Mouse (Mus musculus): ENCODE data around the gene Fastk.
"Not testable (repeated sequence)": the region's sequence is repeated elsewhere in the genome, so short reads cannot be mapped to it uniquely, and the experiment has no call there.

Gene Fastk

DNA sequence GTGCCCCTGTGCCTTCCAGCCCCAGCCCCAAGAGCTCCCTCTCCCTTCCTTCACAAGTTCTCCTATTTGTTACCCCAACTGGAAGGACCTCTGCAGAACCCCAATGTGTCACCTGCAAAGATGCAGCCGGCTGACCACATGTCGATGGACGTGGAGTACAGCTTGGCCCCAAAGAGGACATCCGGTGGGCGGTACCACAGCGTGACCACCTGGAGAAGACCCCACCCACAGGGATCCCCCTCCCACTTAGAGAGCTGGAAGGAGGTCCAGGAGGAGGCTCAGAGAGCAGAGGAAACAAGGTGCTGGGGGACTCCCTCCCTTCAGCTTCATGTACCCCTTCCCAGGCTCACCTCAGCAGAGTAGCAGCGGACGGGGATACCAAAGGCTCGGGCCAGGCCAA is 24.7 kb downstream of the Fastk start:
- DNase-seq = no peak

- no peak for DNase-seq
Observed at GRCm38 (mm10) chr5:24417587-24417986, 27.5 kb downstream of the Fastk start.

GRCm38 (mm10) chr5:24416222-24416736 is 28.8 kb downstream of the Fastk start:
- DNase-seq = peak; percentile 71 to 72

DNA sequence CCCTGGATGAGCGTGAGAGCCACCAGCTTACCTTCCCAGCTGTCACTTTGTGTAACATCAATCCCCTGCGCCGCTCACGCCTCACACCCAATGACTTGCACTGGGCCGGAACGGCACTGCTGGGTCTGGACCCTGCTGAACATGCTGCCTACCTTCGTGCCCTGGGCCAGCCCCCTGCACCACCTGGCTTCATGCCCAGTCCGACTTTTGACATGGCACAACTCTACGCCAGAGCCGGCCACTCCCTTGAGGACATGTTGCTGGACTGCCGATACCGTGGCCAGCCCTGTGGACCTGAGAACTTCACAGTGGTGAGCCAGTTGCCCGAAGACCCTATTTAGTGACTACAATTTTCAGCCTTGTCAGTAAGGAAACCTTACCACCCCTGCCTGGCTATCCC is 31.1 kb downstream of the Fastk start:
- DNase-seq = no peak

GRCm38 (mm10) chr5:24413042-24413693 is 31.9 kb downstream of the Fastk start, which contains the start of gene Asic3:
Gene Asic3, plus strand, starts transcription at chr5:24413392.
- DNase-seq = no peak

GRCm38 (mm10) chr5:24412063-24412462 is 33.0 kb downstream of the Fastk start:
- DNase-seq = no peak

- DNase-seq = no peak
Observed at GRCm38 (mm10) chr5:24409466-24409865, 35.6 kb downstream of the Fastk start.

GRCm38 (mm10) chr5:24408651-24409050 is 36.4 kb downstream of the Fastk start:
- DNase-seq = no peak

- no peak for DNase-seq
Observed at GRCm38 (mm10) chr5:24405389-24405876, 39.7 kb downstream of the Fastk start.

GRCm38 (mm10) chr5:24404594-24405360 is 40.3 kb downstream of the Fastk start:
- no peak for DNase-seq

DNA sequence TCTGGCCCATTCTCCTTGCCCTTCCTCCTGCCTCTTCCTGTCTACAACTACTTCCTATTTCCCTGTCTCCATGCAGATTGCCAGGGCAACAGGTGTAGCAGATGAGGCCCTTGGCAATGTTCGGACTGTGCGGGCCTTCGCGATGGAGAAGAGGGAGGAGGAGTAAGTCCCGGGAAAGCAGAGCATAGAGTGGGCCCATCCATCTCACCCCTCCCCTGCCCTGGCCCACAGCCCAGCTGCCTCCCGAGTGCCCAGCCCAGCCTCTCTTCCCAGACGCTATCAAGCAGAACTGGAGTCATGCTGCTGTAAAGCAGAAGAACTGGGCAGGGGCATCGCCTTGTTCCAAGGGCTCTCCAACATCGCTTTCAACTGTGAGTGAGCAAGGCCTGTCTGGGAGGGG is 43.1 kb downstream of the Fastk start:
- DNase-seq = no peak

DNA sequence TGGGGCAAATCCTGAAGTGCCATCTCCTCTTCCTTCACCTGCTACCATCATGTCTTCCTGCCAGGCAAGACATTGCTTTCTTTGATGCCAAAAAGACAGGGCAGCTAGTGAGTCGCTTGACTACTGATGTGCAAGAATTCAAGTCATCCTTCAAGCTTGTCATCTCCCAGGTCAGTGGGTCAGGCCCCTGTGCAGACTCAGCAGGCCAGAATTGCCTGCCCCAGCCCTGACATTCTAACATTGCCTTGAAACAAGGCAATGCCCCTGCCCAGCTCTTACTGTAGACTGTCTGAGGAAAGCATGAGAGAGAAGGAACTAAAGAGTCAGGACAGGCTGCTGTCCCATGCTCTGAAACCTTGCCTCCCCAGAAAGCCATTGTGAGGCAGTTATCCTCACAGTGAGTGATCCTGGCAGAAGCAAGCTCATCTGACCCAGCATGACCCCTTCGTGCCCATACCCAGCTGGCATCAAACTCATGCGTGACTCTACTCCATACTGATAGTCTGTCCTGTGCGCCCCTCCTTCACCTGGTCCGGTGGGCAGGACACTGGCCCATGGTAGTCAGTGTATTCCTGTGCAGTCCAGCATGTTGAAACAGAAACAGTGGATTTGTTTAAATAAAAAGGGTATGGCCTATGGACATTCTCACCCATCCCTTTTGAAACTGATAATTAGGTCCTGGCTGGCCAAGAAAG is 44.0 kb downstream of the Fastk start:
- no peak for DNase-seq

- DNase-seq = no peak
Observed at GRCm38 (mm10) chr5:24400362-24400761, 44.7 kb downstream of the Fastk start.

DNA sequence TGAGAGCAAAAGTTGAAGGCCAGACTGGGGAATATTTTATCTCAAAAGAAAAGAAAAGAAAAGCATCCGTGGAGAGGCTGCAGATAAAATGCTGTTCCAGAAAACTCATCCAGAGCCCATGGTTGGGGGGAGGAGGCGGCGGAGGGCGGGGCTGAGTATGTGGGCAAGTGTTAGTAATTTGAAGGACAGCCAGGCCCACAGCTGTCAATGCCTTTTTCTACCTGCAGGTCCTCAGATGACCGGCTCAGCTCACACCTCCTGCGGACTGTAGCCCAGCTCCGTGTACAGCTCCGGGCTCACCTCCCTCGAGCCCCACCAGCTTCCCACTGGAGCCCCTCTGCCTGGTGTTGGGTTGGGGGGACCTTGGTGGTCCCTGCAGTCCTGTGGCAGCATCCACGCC is 45.4 kb downstream of the Fastk start:
- no peak for DNase-seq

- DNase-seq = not testable (repeated sequence)
Observed at GRCm38 (mm10) chr5:24396254-24396653, 48.8 kb downstream of the Fastk start.

GRCm38 (mm10) chr5:24394165-24394894 is 50.8 kb downstream of the Fastk start:
- DNase-seq = peak; percentile 95 to 96

DNA sequence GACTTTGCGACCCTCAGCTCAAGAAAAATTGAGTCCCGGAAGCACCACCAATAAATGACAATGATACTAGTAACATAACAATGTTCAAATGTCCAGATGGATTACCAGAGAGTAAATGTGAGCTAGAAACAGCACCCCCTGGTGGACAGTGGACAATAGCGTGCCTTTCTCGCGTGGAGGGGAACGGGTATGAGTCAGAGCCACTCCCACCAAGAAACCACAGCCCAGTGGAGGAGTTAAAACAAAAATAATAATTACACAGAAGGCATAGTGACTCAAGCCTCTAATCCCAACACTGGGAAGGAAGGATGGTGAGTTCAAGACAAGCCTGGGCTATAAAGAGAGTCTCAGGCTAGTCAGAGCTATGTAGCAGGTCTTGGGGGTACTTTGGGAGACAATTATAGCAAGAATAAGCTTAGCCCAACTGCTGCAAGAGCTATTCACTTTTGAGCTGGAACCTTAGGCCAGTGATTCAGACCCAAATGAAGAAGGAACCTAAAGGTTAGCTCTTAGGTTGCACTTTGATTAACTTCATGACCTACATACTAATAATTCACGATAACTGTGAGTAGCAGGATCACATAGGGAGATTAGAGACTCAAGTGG is 51.6 kb downstream of the Fastk start, which contains the start of gene Abcb8:
Abcb8 (plus strand) TSS at position 272 of the 606 bp plus-strand sequence.
- DNase-seq = peak; percentile 79 to 89

DNA sequence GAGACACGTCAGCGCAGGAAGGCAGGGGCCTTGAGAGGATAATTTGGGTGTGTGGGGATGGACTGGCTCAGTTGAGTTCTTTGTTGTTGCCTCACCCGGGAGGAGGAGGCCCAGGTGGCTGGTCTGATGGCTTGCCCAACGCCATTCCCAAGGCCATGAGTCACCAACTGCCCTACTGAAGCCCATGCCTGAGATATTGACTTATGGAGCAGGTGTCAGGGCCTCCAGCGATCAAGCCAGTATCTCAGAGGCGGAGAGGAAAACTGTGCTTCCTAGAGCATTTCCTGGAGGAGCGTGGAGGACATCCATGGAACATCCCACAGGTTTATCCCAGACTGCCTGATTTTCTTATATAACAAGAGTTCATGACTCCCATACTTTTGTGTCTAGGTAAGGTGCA is 52.4 kb downstream of the Fastk start:
- no peak for DNase-seq

- DNase-seq = no peak
Observed at GRCm38 (mm10) chr5:24391864-24392263, 53.2 kb downstream of the Fastk start, which contains the start of gene Atg9b. Gene Atg9b, minus strand, starts transcription at chr5:24392143.

GRCm38 (mm10) chr5:24389658-24390020 is 55.4 kb downstream of the Fastk start:
- DNase-seq = no peak

- peak; percentile 69 to 74 for DNase-seq
Observed at GRCm38 (mm10) chr5:24389011-24389657, 56.0 kb downstream of the Fastk start.
